Mouse (Mus musculus): ENCODE measurements around the gene Acap1. TPM values are rescaled to one million over a fixed set of nuclear protein-coding genes. Genes with fewer than 3 reads are reported as not detected.
"Not testable (repeated sequence)": the region's sequence is repeated elsewhere in the genome, so short reads cannot be mapped to it uniquely, and the experiment has no call there.

Acap1 gene
- total RNA-seq (2022): 1 to 10 TPM in 2 of 4 experiments, under 1 TPM in 2; 0.31 to 1.9 (median 0.86) TPM

GRCm38 (mm10) chr11:69895291-69895690 is at the start of gene Acap1:
TSS of gene Acap1 (minus strand) at chr11:69895539.
- DNase-seq: no peak

DNA sequence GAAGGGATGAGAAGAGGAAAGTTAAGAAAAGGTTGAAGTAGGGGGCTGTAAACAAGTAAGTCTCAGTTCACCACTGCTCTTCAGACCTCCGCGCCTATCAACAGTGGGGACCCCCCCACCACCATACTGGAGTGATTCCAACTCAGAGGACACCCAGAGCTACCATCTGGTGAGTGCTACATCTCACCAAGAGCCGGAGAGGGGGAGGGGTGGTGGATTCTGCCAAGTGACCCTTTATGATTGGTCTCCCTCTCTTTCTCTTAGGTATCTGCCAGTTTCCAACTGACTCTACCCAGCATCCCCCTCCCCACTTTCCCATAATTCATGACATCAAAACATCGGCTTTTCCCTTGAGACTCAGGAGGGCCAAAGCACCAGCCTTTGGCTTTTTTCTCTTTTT is 45.6 kb upstream of the Acap1 start:
- no peak for DNase-seq

GRCm38 (mm10) chr11:69939731-69940130 is 44.4 kb upstream of the Acap1 start:
- no peak for DNase-seq

GRCm38 (mm10) chr11:69939181-69939580 is 43.8 kb upstream of the Acap1 start:
- DNase-seq: no peak

- DNase-seq: no peak
These were observed 43.2 kb upstream of the Acap1 start for GRCm38 (mm10) chr11:69938401-69938979.

GRCm38 (mm10) chr11:69937834-69938233 is 42.5 kb upstream of the Acap1 start:
- no peak for DNase-seq

- no peak for DNase-seq
These were observed 42.0 kb upstream of the Acap1 start for GRCm38 (mm10) chr11:69937385-69937784.

DNA sequence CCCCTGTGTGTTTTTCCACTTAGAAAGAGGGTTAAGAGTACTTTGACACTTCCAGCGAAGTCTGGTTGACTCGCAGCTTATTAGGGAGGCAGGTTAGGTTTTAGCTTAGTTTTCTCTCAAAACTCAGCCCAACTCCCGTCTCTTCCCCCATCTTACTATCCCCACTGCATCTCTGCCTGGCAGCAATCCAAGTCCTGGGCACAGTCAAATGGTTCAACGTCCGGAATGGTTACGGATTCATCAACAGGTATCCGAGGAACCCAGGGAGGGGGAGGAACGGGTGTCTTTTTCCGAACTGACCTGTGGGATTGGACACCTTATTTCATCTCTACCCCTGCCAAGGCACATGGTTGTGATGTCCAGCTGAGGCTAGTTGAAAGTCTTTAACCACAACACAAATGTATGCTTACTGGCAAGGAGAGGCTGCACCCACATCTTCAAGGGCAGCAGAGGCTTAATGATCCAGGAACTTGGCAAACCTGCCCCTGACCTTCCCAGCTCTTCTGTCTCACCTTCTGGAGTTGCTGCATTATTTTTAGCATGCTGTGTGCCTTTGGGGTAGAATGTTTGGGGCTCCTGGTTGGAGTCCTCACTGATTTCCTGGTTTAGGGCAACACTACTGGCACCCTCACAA is 41.5 kb upstream of the Acap1 start:
- no peak for DNase-seq

- DNase-seq: no peak
These were observed 40.8 kb upstream of the Acap1 start for GRCm38 (mm10) chr11:69936156-69936555.

DNA sequence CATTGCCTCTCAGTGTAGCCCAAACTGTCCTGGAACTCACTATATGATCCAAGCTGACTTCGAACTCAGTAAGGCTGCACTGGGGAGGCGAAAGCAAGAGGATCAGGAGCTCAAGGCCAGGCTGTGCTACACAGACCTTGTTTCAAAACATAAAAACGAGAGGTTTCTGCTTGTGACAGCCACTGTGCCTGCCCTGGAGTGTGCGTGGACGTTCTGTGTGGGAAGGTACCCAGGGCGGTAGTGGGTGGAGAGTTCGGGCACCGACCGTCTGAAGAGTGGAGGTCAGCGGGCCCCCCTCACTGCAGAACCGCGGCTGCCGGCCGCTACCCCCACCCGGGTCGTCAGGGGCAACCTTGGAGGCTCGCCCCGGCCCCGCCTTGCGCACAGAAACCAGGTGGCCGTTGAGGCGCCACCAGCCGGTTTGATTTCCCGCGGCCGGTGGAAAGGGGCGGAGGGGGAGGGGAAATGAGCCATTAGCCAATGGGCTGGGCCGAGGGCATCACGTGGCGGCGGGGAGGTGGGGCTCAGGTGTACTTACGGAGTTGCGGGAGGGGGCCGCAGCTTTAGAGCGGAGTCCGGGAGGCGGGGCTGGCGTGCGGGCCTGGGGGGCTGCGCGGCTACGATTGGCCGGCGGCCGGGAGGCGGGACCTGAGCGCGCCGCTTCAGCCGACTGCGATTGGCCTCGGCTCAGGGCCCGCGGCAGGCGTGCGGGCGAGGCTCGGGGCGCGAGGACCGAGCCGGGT is 40.0 kb upstream of the Acap1 start, which contains the start of gene Ybx2:
Ybx2 (plus strand) TSS at position 660 of the 743 bp plus-strand sequence.
- peak; percentile 79 for DNase-seq

DNA sequence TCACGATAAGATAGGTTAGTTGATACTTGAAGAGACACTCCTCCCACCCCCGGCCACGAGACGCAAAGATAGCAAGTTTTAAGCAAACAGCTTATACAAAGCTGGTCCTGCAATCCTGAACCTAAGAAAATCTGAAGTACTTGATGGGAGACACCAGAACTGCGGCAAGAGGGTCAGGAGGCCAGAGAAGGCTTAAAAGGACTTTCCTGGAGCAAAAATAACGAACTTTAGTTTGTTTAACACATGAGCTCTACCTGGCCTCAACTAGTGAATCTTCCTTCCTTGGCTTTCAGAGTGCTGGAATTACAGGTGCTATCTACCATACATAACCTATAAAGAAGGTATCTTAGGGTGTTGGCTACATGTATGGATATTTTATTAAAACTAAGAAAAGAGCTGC is 39.3 kb upstream of the Acap1 start:
- DNase-seq: no peak

GRCm38 (mm10) chr11:69934169-69934568 is 38.8 kb upstream of the Acap1 start:
- DNase-seq: peak; percentile 82

GRCm38 (mm10) chr11:69933066-69933465 is 37.7 kb upstream of the Acap1 start:
- no peak for DNase-seq

DNA sequence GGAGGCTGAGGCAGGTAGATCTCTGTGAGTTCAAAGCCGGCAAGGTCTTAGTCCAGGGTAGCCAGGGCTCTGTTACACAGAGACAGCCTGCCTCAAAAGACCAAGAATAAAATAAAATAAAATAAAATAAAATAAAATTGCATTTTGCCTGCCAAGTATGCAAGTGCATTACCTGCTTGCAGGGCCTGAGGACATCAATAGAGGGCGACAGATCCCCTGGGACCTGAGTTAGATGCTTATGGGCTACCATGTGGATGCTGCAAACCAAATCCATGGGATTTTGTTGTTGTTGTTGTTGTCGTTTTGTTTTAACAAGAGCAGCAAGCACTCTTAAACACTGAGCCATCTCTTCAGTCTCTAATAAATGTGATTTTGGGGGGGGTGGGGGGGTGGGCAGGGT is 36.9 kb upstream of the Acap1 start:
- no peak for DNase-seq

- no peak for DNase-seq
These were observed 36.4 kb upstream of the Acap1 start for GRCm38 (mm10) chr11:69931769-69932168.

- DNase-seq: no peak
These were observed 35.7 kb upstream of the Acap1 start for GRCm38 (mm10) chr11:69930967-69931537.

DNA sequence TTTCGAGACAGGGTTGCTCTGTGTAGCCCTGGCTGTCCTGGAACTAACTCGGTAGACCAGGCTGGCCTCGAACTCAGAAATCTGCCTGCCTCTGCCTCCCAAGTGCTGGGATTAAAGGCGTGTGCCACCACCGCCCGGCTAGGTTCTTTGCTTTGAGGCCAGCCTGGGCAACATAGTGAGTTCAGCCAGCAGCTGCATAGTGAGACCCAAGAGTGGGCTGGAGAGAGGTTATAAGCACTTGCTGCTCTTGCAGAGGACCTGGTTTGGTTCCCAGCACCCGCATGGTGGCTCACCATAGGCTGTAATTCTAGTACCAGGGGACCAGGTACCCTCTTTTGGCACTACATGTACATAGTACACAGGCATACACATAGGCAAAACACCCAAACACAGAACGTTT is 34.8 kb upstream of the Acap1 start:
- DNase-seq: not testable (repeated sequence)

GRCm38 (mm10) chr11:69929712-69930111 is 34.4 kb upstream of the Acap1 start:
- DNase-seq: no peak

DNA sequence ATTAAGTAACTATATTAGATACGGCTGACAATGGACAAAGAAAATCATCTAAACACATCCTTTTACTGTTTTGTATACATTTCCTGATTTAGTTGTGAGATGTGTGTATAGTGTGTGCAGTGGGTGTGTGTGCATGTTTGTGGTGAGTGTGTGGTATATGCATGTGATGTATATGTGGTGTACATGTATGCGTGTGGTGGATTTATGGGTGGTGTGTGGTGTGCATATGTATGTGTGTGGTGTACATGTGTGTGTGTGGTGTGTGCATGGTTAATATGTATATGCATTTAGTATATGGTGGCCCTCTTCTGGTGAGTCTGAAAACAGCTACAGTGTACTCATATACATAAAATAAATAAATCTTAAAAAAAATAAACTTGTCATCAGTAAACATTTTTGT is 32.2 kb upstream of the Acap1 start:
- DNase-seq: no peak

GRCm38 (mm10) chr11:69922796-69923195 is 27.5 kb upstream of the Acap1 start:
- no peak for DNase-seq

- no peak for DNase-seq
These were observed 26.8 kb upstream of the Acap1 start for GRCm38 (mm10) chr11:69922012-69922756.
